Mouse (Mus musculus): ENCODE results near the gene A930033H14Rik.

DNA sequence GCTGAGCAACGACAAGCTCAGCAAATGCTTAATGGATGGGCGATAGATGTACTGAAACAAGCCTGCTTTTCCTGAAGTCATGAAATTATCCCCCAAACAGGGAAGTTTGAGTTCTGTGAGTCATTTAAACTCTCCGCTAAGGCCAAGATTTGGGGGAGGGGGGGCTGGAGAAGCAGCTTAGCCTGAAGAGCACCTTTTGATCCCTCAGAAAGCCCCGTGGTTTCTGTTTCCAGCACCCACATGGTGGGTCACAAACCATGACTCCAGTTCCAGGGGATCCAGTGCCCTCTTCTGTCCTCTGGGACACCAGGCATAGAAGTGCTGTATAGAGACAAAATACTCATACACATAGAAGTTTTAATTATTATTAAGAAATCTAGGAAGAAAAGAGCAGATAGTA lies 27.5 kb downstream of the A930033H14Rik start:
- TF ChIP-seq CTCF (IDR thresholded peaks at IDR 0.05; ENCODE audit: control insufficient read depth, insufficient read depth, low read length) = no peak
- no peak for TF ChIP-seq POLR2A (IDR thresholded peaks at IDR 0.05; ENCODE audit: borderline replicate concordance, control insufficient read depth, low read depth, low read length)
